Mouse (Mus musculus): ENCODE measurements around the gene Tnfsf11.

DNA sequence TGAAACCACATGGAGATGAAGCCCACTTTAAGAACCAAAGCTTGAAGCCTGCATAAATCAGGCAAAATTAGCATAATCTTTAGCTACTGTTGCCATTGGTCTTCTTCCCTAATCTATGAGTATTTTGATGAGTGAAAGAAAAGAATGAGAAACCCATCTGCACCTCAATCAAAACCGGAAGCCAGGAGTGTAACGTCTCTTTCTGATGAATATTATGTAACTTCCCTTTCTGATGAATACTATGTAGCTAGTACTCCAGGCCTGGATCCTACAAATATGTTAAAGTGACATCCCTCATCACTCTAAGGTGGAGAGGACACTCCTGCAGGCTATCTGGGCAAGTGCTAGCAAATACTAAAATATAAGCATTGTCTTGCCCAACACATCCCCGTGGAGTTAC, 6.9 kb downstream of the Tnfsf11 start:
- TF ChIP-seq GATA1 (IDR thresholded peaks at IDR 0.05; ENCODE audit: low read length) (no peak), TAL1 (IDR thresholded peaks at IDR 0.05; ENCODE audit: low read length) (no peak)

All from erythroblast, embryonic 14.5 days (primary cell).